Mouse (Mus musculus) bone marrow macrophage, adult 2 months (primary cell): ENCODE measurements at regions not wholly inside any gene's neighbourhood (a gene's known extent, or its start where the extent isn't known, plus 50 kb on each side); places are given as distances from the start of the nearest gene placed in this dataset.

Experiments
- CTCF ChIP-seq: IDR thresholded peaks from 2 replicates; pipeline ENCODE4 v1.5.1; 2012; ENCODE audit warnings: low read depth, mild to moderate bottlenecking, low read length, moderate library complexity
- POLR2A ChIP-seq: IDR thresholded peaks from 2 replicates; pipeline ENCODE4 v1.6.1; 2012; ENCODE audit warnings: mild to moderate bottlenecking, low read depth, low read length, borderline replicate concordance

DNA sequence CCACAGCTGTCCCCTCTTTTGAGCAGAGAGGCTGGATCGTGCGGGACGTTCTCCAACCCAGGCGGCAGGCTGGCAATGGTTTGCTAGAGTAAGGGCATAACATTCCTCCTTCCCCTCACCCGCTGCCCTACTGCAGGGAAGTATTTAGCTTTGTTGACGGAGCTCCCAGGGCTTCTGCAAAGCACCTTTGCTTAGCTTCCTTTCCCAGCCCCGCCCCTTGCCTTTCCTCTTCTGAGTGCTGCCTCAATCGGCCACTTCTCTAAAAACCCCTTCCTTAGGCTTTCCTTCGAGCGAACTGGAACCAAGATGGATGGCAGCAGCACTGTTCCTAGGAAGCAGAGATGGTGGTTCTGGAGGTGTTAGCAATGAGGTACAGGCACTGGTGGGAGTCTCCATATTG lies 183.2 kb upstream of the Adgrl2 start:
- TF ChIP-seq CTCF, result no peak
- TF ChIP-seq POLR2A, result no peak
